Mouse (Mus musculus) layer of hippocampus, adult 2 months (tissue): ENCODE results near the gene Pten. TPM values are rescaled to one million over a fixed set of nuclear protein-coding genes. Genes with fewer than 3 reads are reported as not detected.

Experiments used
- DNase-seq, 2 experiments: peaks; one replicate each; pipeline ENCODE4 v3.0.0; 2022; ENCODE audit warnings: low spot score in 2 of 2
- H3K27ac ChIP-seq: fragments of 200-600 bp; 2 replicates; pipeline ENCODE4 v1.8.1; 2022
- H3K4me3 ChIP-seq: fragments of 200-600 bp; 2 replicates; pipeline ENCODE4 v1.8.1; 2022; ENCODE audit warnings: mild to moderate bottlenecking
- CTCF ChIP-seq: fragments of 200-600 bp; conservative IDR thresholded peaks from 2 replicates; pipeline ENCODE4 v1.8.1; 2022; ENCODE audit warnings: antibody characterized with exemption, mild to moderate bottlenecking, moderate library complexity
- long read RNA-seq, 2 experiments: library from polyadenylated mRNA; stranded (forward); transcript quantifications; one replicate each; pipeline ENCODE4 v2.0.0; 2021; ENCODE audit warnings: borderline mapping rate in 2 of 2
- total RNA-seq, 2 experiments: library from RNA; stranded (reverse); gene quantifications; 2 replicates each; pipeline ENCODE4 v1.2.3; 2021

The Pten gene
- total RNA-seq, result 100 to 1,000 TPM; 114 TPM
- long read RNA-seq, experiment 1, full-length matches to known transcripts, result 44 of 56 reads
- long read RNA-seq, experiment 1, partial matches to known transcripts, result 4 of 56 reads
- long read RNA-seq, experiment 1, other reads (novel, unspliced or antisense), result 8 of 56 reads
- long read RNA-seq, experiment 2, full-length matches to known transcripts, result 60 of 78 reads
- long read RNA-seq, experiment 2, partial matches to known transcripts, result 3 of 78 reads
- long read RNA-seq, experiment 2, other reads (novel, unspliced or antisense), result 15 of 78 reads

GRCm38 (mm10) chr19:32756900-32757725, at the start of gene Pten:
TSS of gene Pten (plus strand) at chr19:32757497.
- DNase-seq, result peak; percentile 97 to 98
- no peak for TF ChIP-seq CTCF

GRCm38 (mm10) chr19:32708996-32709395, 48.3 kb upstream of the Pten start:
- TF ChIP-seq CTCF, result no peak
- Histone ChIP-seq H3K27ac (no peak overlapping the region), H3K4me3 (no peak overlapping the region)
- no peak for DNase-seq

More at GRCm38 (mm10) chr19:32756900-32757725, at the start of gene Pten:
- H3K27ac ChIP-seq, result peak within 1 kb of the TSS; percentile 98
- peak within 1 kb of the TSS; percentile 95 for H3K4me3 ChIP-seq

GRCm38 (mm10) chr19:32710288-32710687, 47.0 kb upstream of the Pten start:
- no peak for DNase-seq
- TF ChIP-seq CTCF, result peak; percentile 76
- Histone ChIP-seq H3K4me3 (no peak overlapping the region), H3K27ac (no peak overlapping the region)

GRCm38 (mm10) chr19:32711761-32712541, 45.3 kb upstream of the Pten start:
- H3K4me3 ChIP-seq, result peak overlapping the region; percentile 88
- TF ChIP-seq CTCF, result no peak
- H3K27ac ChIP-seq, result peak overlapping the region; percentile 95
- peak; percentile 91 to 94 for DNase-seq

GRCm38 (mm10) chr19:32712588-32713042, 44.7 kb upstream of the Pten start:
- peak; percentile 72 to 76 for DNase-seq
- peak overlapping the region; percentile 95 for H3K27ac ChIP-seq
- peak overlapping the region; percentile 88 for H3K4me3 ChIP-seq
- TF ChIP-seq CTCF, result peak; percentile 46

- Histone ChIP-seq H3K4me3 (no peak overlapping the region), H3K27ac (peak overlapping the region; percentile 95)
- DNase-seq, result no peak
- no peak for TF ChIP-seq CTCF
These were observed 43.8 kb upstream of the Pten start for GRCm38 (mm10) chr19:32713471-32713870.

- peak; percentile 92 for TF ChIP-seq CTCF
- peak; percentile 69 to 77 for DNase-seq
These were observed 42.1 kb upstream of the Pten start for GRCm38 (mm10) chr19:32715201-32715600.

GRCm38 (mm10) chr19:32715681-32716080, 41.6 kb upstream of the Pten start:
- DNase-seq, result no peak
- Histone ChIP-seq H3K27ac (no peak overlapping the region), H3K4me3 (no peak overlapping the region)
- no peak for TF ChIP-seq CTCF

More at GRCm38 (mm10) chr19:32715201-32715600, 42.1 kb upstream of the Pten start:
- Histone ChIP-seq H3K27ac (no peak overlapping the region), H3K4me3 (no peak overlapping the region)

GRCm38 (mm10) chr19:32717590-32717989, 39.7 kb upstream of the Pten start:
- no peak overlapping the region for H3K4me3 ChIP-seq
- TF ChIP-seq CTCF, result peak; percentile 54
- no peak for DNase-seq
- H3K27ac ChIP-seq, result no peak overlapping the region

- TF ChIP-seq CTCF, result peak; percentile 58
- H3K27ac ChIP-seq, result no peak overlapping the region
- DNase-seq, result no peak
- no peak overlapping the region for H3K4me3 ChIP-seq
These were observed 37.0 kb upstream of the Pten start for GRCm38 (mm10) chr19:32720319-32720718.

GRCm38 (mm10) chr19:32723817-32724216, 33.5 kb upstream of the Pten start:
- Histone ChIP-seq H3K27ac (no peak overlapping the region), H3K4me3 (no peak overlapping the region)
- no peak for TF ChIP-seq CTCF
- DNase-seq, result no peak

- no peak for DNase-seq
- H3K27ac ChIP-seq, result no peak overlapping the region
- no peak overlapping the region for H3K4me3 ChIP-seq
- no peak for TF ChIP-seq CTCF
These were observed 30.6 kb upstream of the Pten start for GRCm38 (mm10) chr19:32726451-32727325.
